Mouse (Mus musculus): ENCODE data around the gene Klrg1.

DNA sequence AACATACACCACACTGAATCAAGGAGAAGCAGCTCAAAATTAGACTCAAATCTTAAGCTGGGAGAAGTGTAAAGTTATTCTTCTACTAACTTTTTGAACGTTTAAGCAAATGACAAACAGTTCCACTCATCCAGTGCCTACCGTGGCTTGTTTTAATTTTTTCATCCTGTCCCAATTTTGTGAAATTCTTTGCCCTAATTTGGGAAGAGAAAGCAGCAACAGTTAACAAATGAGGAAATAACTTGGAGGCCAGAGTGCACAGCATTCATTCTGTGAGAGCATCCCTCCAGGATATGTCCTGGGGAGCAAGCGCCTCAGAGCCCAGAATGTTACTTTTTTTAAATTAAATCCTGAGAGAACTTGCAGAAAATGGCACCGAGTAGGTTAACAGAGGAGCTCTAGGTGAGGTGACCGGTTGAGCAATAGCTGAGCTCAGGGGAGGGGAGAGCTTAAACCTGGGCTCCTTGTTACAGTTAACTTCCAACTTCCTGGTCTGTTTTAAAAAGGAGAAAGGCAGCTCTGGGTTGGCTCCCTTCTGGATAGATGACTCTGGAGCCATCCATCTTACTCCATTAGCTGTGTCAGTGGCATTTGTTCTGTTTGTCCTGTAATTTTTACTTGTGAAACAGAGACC is 27.6 kb upstream of the Klrg1 start:
- TF ChIP-seq CTCF (conservative IDR thresholded peaks at IDR 0.05; ENCODE audit: insufficient read depth, insufficient read length, low read depth, low read length) (no peak), POLR2A (IDR thresholded peaks at IDR 0.05; ENCODE audit: low read depth, low read length) (no peak)
